Mouse (Mus musculus) gastrocnemius, postnatal 14 days (tissue): ENCODE results near the gene Ddx58. TPM values are rescaled to one million over a fixed set of nuclear protein-coding genes. Genes with fewer than 3 reads are reported as not detected.

Experiments
- DNase-seq: peaks from one replicate; pipeline ENCODE4 v3.0.0; 2021; ENCODE audit warnings: mixed read lengths
- intact Hi-C: fragments of 180-260 bp; cut with DNase I; formaldehyde crosslinking; loops from one replicate; pipeline ENCODE4 v1.15.1; 2025; ENCODE audit warnings: low total_unique reads
- total RNA-seq, 2 experiments: library from RNA; stranded (reverse); gene quantifications; 2 replicates each; pipeline ENCODE4 v1.2.3; 2021

The Ddx58 gene
- total RNA-seq, 2 experiments from 2014 or later: 3.2 to 4.2 TPM

DNA sequence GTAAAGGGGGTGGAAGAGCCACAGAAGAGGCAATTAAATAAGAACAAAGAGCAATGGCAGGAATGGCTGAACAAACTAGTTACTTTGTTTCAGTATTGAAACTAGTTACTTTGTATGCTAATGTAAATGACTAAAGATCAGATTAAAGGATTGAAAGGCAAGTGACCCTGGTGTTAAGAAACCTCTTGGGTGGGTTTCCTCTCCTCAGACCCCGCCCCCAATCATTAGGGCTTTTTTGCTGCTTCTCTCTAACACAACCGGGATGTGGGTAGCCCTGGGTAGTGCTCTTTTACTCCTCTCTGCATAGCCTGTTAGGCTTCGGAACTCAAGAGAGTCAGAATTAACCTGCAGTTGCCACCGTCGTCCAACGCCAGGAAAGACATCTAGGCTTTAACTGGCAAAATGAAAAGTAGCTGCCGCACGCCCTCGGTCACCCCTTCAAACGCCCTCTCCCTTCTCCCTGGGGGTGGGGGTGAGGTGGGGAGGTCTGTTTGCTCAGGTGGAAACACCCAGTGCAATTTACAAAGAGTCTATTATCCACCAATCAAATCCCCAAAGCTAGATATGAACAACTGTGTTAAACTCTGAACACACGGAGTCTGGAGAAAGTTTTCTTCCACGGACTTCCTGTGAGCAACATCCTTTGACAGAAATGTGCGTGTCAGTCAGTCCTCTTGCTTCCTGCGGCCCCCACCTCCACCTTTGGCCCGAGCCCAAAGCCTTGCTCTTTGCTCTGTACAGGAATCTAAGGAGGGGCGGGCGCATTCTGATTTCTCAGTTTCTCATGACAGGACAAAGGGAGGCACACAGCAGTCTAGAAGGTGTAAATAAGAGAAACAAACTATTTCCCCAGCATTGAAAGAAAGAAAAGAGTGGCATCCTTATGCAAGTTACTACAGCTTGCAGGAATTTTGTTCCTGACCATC lies 882 bp downstream of the Ddx58 start:
- intact Hi-C loops: no loop called here
- DNase-seq: peak; percentile 59

DNA sequence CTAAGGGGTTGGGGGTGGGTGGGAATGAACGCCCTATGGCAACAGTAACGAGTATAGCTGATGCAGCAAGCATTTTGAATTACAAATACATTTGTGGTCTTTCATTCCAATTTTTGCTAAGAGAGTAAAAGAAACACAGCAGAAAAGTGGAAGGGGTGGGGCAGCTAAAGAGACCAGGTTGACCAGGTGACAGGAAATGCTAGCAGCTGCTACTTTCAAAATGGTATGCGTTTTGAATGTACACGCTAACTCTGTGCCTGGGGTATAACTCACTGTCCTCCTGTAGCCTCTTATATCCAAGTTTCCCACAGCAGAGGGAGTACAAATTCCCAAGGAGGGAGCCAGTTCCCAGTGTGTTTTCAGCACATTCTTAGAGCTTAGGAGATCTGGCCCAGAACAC lies 2.8 kb downstream of the Ddx58 start:
- DNase-seq: no peak
- intact Hi-C loops: no loop called here

DNA sequence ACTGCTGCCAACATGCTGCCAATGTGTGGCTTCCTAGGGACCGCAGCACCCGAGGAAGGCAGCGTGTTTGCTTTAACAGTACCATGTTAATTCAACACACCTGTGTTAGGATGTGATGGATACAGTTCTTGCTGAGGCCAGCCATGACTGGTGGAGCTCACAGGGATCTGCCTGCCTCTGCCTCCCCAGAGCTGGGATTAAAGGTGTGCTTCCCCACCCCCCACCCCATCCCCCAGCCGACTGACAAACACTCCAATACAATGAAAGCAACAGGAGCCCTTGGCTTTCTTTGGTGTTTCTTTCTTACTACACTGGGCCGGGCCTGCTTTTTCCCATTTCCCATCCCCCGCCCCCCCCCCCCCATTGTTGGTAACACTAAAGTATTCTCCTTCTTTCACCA lies 5.4 kb downstream of the Ddx58 start:
- DNase-seq: no peak
- intact Hi-C loops: no loop called here

DNA sequence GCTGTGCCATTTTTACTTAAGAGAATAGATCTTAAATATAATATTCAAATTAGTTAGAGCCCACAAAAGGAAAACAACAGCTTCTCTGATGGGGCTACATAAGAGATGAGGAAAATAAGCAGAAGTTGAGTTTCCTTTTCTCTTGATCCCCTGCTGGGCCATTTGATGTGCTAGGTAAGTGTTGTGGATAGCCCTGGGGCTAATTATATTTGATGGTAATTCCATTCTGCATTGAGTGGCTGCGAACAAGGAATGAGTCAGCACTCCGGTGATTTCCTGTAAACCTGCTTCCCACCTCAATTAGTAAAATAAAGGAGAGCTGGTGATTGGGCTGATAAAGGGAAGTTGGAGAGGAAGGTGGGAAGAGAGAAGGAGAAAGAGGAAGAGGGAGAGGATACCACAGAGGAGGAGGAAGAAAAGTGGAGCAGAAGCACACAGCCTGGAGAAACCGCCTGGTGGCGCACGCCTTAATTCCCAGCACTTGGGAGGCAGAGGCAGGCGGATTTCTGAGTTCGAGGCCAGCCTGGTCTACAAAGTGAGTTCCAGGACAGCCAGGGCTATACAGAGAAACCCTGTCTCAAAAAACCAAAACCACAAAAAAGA lies 6.5 kb downstream of the Ddx58 start:
- no peak for DNase-seq
- intact Hi-C loops: no loop called here

DNA sequence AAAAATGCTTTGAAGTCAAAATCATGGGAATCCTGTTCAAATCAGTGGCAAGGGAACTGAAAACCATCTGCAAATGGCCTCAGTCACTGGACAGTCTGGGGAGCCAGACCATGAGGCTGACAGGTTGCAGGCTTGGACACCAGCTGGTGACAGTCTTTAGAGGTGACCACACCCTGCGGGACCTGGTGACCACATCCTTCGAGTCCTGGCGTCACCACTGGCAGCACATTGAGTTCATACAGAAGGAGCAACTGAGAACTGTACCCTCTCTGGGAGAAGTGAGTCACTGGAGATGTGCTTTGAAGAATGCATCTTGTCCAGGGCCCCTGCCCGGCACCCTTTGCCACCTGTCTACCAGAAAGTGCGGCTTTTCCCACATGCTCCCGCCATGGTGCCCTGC lies 9.9 kb downstream of the Ddx58 start:
- intact Hi-C loops: no loop called here
- no peak for DNase-seq

DNA sequence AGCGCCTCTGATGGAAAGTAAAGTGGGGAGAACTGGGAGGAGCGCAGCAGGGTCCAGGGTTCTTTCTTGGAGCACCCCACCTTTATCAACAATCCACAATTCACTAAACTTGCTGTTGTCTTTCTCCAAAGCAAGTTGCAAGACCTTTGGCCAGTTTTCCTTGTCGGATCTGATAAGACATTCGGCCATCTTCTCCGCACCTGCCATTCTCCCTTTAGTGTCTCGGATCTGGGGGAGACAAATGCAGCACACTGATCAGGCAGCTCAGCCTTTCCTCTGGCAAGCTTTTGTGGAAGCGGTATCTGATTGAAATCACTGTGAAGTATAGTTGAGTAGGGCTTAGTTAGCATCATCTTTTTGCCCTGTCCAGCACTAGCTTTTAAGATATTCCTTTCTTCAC lies 11.7 kb downstream of the Ddx58 start:
- no peak for DNase-seq
- intact Hi-C loops: no loop called here

DNA sequence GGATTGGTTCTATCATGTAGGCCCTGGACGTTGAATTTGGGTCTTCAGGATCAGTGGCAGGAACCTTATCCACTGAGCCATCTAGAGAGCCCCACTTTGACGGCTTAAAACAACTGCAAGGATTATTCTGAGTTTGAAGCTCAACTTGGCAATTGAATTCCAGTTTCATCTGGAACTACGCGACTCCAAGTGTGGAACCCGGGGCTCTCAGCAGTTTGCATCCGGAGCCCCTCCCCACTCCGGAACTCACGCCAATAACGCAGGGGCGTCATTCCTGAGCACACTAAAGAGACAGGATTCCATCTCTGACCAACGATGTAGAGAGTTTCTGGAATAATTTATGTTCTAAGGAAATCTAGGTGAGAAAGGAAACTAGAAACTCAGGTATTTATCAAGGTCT lies 12.5 kb downstream of the Ddx58 start:
- intact Hi-C loops: no loop called here
- DNase-seq: no peak

DNA sequence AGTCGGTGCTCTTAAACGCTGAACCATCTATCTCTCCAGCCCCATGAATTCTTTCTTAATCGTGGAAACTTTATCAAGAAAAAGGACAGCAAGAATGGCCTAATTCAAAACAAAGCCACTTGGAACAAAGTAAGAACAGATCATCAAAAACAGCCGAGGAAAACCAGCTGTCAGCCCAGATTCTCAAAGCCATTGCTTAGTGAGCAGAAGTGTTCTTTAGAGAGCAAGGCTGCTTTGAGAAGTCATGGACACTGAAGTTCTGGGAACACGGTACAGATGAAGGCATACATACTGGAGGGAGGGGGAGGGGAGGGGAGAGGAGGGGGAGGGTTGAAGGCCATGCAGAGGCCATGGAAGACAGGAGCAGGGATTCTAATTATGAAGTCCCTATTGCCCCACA lies 13.5 kb downstream of the Ddx58 start:
- DNase-seq: no peak
- intact Hi-C loops: no loop called here

DNA sequence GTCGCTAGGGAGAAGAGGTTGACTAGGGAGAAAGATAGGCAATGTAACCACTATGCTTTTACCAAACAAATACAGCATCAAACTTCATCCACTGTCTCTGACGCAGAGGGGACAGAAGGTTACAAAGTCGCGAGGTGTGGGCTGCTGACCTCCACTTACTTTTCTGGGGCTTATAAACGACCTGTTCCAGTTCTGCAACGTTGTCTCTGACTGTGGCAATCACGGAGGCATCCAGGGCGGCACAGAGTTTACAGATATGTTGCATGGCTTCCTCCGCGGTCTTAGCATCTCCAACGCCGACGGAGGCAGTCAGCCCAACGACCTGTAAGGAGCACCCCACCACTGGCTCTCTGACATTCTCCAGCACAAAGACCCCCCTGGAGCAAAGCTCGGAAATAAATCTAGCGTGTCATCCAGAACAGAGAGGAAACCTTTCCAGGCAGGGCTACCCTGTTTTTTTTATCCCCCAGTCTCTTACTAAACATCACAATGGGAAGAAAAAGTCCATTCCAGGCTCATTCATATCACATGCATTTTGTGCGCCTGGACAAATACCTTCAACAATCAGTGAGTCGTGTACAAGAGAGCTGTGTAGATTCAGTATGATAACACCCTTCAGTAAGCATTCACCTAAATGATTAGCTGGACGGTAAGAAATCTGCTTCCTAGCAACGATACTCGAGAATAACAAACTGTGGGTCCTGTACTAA lies 17.6 kb downstream of the Ddx58 start:
- no peak for DNase-seq
- intact Hi-C loops: no loop called here

DNA sequence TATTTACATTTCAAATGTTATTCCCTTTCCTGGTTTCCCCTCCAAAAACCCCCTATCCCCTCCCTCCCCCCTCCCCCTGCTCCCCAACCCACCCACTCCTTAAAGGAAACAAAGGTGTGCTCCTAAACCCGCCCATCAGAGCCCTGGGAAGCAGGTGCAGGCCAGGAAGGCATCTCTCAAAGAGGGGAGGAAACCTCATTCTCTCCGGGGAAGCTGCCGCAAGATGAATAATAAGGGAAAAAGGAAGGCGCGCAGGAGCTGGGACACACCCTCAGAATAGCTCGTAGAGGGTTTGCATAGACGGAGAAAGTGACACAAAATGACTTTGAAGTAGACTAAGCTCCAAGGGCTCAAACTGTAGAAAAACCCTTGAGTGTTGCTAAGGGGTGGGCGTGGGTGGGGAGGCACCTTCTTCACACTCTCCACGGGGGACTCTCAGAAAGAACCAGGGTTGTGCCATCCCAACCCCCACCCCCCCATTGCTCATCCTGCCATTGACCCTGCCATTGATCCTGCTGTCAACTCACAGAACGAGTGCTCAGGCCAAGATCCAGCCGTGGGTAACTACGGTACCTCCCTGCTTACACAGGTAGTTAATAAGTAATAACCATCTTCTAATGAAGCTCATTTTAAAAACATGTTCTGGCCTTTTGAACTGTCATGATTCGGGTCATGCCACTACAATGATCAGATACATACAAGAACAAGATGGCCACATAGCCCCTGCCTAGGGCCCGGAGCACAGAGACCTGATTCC lies 18.4 kb downstream of the Ddx58 start:
- intact Hi-C loops: no loop called here
- DNase-seq: no peak

DNA sequence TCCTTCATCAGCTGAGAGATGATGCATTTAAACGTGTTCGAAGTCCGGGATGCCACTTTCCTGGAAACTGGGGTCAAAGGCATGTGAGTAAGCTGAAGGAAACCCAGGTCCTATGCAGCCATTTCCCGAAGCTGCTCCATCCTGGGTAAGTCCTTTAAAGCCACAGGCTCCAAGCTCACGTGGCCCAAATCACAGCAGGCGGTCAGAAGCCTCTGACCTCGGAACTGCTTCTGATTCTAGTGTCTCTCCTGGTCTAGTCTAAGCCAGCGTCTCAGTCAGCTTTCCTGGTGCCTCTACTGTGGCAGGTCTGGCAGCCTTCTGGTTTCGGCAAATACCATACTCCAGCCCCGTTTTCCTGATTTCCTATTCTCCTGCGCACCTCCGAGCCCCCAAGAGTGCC lies 19.2 kb downstream of the Ddx58 start:
- intact Hi-C loops: no loop called here
- DNase-seq: no peak

DNA sequence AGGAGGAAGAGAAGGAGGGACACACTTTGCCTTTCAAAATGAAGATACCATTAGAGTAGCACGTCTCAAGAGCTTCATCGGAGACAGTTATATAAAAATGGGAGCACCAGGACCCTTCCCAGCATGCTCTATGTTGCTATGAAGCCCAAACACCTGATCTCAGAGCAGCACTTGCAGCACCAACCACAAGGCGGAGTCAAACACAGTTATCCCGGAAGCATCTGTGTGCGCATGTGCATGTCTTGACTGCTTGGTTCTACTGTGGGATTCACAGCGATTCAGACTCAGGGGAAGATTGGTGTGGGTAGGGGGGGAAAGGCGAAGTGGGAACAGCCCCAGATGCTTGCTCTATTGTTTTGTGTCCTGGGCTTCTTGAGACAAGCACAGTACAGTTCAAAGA lies 21.2 kb downstream of the Ddx58 start:
- intact Hi-C loops: loop anchor here (5.0 kb wide), 1 partner anchor 69 kb away; no protein-coding TSS in a partner anchor
- no peak for DNase-seq

DNA sequence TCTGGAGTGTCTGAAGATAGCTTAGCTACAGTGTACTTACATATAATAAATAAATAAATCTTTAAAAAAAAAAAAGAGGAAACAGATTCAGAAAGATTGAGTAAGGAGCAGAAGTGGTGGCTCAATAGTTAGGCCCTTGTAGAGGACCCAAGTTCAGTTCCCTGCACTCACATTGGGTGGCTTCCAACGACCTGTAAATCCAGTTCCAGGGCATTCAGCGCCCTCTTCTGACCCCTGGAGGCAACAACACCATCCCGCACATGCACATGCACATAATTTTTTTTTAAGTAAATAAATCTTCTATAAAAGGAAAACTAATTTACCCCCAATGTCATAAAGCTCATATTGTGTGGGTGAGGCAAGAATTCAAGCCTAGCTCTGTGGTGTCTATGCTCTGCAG lies 21.7 kb downstream of the Ddx58 start:
- no peak for DNase-seq
- intact Hi-C loops: loop anchor here (5.0 kb wide), 1 partner anchor 69 kb away; no protein-coding TSS in a partner anchor

DNA sequence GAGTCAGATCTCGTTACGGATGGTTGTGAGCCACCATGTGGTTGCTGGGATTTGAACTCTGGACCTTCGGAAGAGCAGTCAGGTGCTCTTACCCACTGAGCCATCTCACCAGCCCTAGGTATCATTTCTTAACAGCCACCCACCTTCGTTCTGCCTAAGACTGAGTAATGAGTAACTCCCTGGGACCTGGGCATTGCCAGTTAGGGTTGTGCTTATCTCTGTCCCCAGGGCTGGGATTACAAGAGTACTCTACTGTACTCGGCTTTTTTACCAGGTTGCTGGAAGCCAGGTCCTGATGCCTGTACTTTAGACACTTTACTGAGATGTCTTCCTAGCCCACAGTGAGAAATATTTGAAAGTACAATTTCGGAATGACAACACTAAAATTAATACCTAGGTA lies 27.5 kb downstream of the Ddx58 start:
- DNase-seq: no peak
- intact Hi-C loops: no loop called here

DNA sequence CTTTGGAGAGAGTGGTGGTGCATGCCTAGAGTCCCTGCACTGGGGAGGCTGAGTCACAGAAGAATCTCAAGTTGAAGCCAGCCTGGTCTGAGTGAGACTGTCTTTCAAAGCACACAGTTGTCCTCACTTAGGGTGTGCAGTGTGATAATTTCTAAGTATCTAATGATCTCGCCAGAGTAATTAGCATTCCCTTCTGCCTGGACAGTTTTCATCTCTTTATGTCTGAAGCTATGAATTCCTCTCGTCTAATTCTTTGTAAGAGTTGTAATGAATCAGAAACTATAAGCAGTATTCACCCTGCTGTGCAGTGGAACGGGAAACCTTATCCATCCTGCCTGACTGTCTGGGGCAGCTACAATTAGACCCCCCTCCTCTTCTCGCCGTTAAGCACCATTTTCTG lies 31.9 kb downstream of the Ddx58 start:
- DNase-seq: no peak

DNA sequence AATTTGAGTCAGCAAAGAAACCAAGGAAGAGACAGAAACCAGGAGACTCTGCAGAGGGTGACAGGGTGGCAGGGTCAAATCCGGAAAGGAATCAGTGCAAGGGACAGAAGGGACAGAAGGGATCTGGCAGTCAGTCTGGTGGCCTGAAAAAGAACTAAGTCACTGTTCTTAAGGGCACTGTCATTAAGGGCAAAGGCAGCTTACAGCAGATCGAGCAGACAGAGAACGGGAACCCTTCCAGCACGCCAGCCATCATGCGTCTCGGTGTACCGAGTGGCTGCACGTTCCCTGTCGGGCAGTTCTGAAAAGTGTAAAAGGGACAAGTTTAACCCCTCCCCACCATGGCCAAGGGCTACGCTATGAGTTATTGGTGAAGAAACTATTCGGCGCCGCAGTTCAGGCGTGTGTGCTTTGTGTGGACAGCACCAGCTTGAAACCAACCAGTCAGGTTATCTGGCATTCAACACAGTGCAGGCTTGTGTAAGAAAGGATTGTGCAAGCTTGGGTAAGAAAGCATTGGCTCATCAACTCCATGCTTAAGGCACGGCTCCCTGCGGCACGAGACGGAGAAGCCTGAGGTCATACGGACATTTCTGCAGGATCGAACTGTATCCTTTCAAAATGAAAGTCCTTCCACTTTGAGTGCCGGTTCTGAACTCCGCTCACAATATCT lies 34.3 kb downstream of the Ddx58 start:
- DNase-seq: no peak
- intact Hi-C loops: no loop called here

More for the DNA sequence above, 31.9 kb downstream of the Ddx58 start:
- intact Hi-C loops: no loop called here

DNA sequence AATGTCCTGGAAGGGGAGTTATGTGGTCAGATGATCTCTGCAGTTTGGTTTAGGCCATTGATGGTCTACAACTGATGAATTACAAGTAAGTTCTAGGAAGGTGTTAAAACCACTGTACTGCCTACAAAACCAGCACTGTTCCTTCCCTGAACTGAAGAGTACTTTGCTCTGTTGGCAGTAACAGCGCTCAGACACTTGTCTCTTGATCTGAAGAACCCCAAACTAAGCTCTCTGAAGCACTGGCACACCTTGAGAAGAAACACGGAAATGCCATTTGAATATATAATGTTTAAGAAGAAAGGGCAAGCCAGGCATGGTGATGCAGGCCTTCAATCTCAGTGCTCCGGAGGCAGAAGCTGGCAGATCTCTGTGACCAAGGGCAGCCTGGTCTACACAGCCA lies 35.3 kb downstream of the Ddx58 start:
- no peak for DNase-seq
- intact Hi-C loops: no loop called here

DNA sequence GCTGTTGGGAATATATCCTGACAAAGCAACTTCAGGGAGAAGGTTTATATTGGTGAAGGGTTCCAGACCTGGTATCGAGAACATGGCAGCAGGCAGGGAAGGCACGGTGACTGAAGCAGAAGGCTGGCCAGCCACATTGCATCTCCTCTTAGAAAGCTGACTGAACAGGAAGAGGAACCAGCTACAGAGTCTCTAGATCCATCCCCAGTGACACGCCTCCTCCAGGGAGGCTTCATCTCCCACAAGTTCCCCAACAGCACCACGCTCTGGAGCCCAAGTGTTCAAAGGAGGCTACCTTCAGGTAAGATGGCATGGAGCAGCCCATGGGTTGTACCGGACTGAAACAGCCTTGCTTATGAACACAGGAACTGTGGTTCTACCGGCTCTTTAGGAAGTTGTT lies 37.4 kb downstream of the Ddx58 start:
- intact Hi-C loops: no loop called here
- DNase-seq: no peak

DNA sequence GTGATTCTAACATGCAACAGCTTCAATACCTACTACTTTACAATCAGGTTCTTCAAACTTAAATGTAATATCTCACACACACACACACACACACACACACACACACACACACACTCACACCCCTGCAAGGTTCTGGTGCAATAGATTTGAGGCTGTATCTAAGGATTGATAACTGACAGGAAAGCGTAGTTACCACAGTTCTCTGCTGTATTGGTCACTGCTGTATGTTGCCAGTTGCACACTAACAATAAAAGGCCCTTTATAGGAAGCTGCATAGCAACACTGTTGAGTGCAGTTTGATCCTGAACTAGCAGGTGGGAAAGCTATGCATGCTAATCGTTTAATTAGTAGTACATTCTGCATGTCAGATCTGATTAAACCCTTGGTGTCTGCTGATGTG lies 44.3 kb downstream of the Ddx58 start:
- intact Hi-C loops: no loop called here
- DNase-seq: no peak
